Mouse (Mus musculus) embryonic stem cell, embryonic (primary cell): ENCODE results near the gene Cerk.

ENCODE experiments used
- CTCF ChIA-PET, 4 experiments: fragments of 300-600 bp in 2 of 4; fragments of 350-600 bp in 2 of 4; sonication (Branson Sonifier 250); formaldehyde crosslinking; loops; one replicate each; lab custom pipeline; 2022; ENCODE audit warnings: inconsistent platforms in 2 of 4; lab: Charles Lee
- POLR2A ChIA-PET, 4 experiments: fragments of 300-600 bp in 2 of 4; fragments of 350-600 bp in 2 of 4; sonication (Branson Sonifier 250); formaldehyde crosslinking; loops; one replicate each; lab custom pipeline; 2022; ENCODE audit warnings: antibody characterized with exemption in 4 of 4, inconsistent platforms in 1 of 4; lab: Charles Lee

Cerk gene

GRCm38 (mm10) chr15:86130657-86131056 is 55.3 kb downstream of the Cerk start:
- CTCF ChIA-PET = interaction anchor here in 2 of 4 experiments (0.8 to 4.0 kb wide), 5 partner anchors 9 to 263 kb away, joined by 3 to 29 read pairs (median 4); no protein-coding TSS in a partner anchor
- POLR2A ChIA-PET = interaction anchor here in 2 of 4 experiments (0.6 to 1.4 kb wide), 4 partner anchors 10 to 298 kb away, joined by 3 to 4 read pairs (median 3); partner anchors contain the start of gene Ttc38 (in 1 of the 2)

- CTCF ChIA-PET = interaction anchor here (0.5 to 4.0 kb wide), 6 partner anchors 9 to 232 kb away, joined by 3 to 29 read pairs (median 4); no protein-coding TSS in a partner anchor
Measured at GRCm38 (mm10) chr15:86129036-86129435, 56.9 kb downstream of the Cerk start.

GRCm38 (mm10) chr15:86124359-86124758 is 61.6 kb downstream of the Cerk start:
- CTCF ChIA-PET = interaction anchor here in 1 of 4 experiments (0.9 to 1.0 kb wide), 2 partner anchors 13 to 67 kb away, joined by 3 read pairs; partner anchors contain the start of gene Gramd4
- POLR2A ChIA-PET = interaction anchor here in 2 of 4 experiments (0.6 to 1.6 kb wide), 2 partner anchors 68 to 205 kb away, joined by 3 read pairs; no protein-coding TSS in a partner anchor

More at GRCm38 (mm10) chr15:86129036-86129435, 56.9 kb downstream of the Cerk start:
- POLR2A ChIA-PET = interaction anchor here in 1 of 4 experiments (1.4 kb wide), 1 partner anchor 297 kb away, joined by 3 read pairs; the partner anchor contains the start of gene Ttc38

- CTCF ChIA-PET = interaction anchor here in 3 of 4 experiments (0.7 to 1.7 kb wide), 7 partner anchors 12 to 407 kb away, joined by 3 to 4 read pairs (median 3); no protein-coding TSS in a partner anchor
- POLR2A ChIA-PET = interaction anchor here in 1 of 4 experiments (1.2 to 1.9 kb wide), 4 partner anchors 14 to 312 kb away, joined by 3 to 5 read pairs (median 3); partner anchors contain the start of gene Cdpf1
Measured at GRCm38 (mm10) chr15:86123409-86123808, 62.5 kb downstream of the Cerk start.

- ChIA-PET CTCF (interaction anchor here in 3 of 4 experiments (0.5 to 2.0 kb wide), 11 partner anchors 13 to 1165 kb away, joined by 3 to 8 read pairs (median 3); no protein-coding TSS in a partner anchor), POLR2A (interaction anchor here in 2 of 4 experiments (0.5 to 1.9 kb wide), 6 partner anchors 15 to 916 kb away, joined by 3 to 5 read pairs (median 3); partner anchors contain the start of genes Cdpf1 (in 1 of the 2) and Fbln1 (in 1 of the 2))
Measured at GRCm38 (mm10) chr15:86122261-86122949, 63.5 kb downstream of the Cerk start.

GRCm38 (mm10) chr15:86119186-86119585 is 66.8 kb downstream of the Cerk start:
- CTCF ChIA-PET = interaction anchor here (0.5 to 2.5 kb wide), 9 partner anchors 18 to 205 kb away, joined by 3 to 9 read pairs (median 3); no protein-coding TSS in a partner anchor

GRCm38 (mm10) chr15:86117115-86118100 is 68.5 kb downstream of the Cerk start:
- CTCF ChIA-PET = interaction anchor here (0.6 to 2.4 kb wide), 18 partner anchors 9 to 713 kb away, joined by 3 to 9 read pairs (median 3); partner anchors contain the start of gene Gramd4 (in 1 of the 4)
- POLR2A ChIA-PET = interaction anchor here in 2 of 4 experiments (0.6 to 0.7 kb wide), 2 partner anchors 31 to 352 kb away, joined by 3 read pairs; no protein-coding TSS in a partner anchor

More at GRCm38 (mm10) chr15:86119186-86119585, 66.8 kb downstream of the Cerk start:
- POLR2A ChIA-PET = interaction anchor here in 1 of 4 experiments (1.2 kb wide), 1 partner anchor 34 kb away, joined by 6 read pairs; no protein-coding TSS in a partner anchor

- CTCF ChIA-PET = interaction anchor here (0.5 to 1.6 kb wide), 12 partner anchors 10 to 538 kb away, joined by 3 to 7 read pairs (median 3); partner anchors contain the start of gene Gramd4 (in 1 of the 4)
- POLR2A ChIA-PET = interaction anchor here in 2 of 4 experiments (0.6 to 0.7 kb wide), 2 partner anchors 30 to 54 kb away, joined by 3 read pairs; no protein-coding TSS in a partner anchor
Measured at GRCm38 (mm10) chr15:86116421-86116820, 69.5 kb downstream of the Cerk start.

GRCm38 (mm10) chr15:86113342-86113710 is 72.6 kb downstream of the Cerk start:
- ChIA-PET CTCF (interaction anchor here (0.6 to 2.6 kb wide), 24 partner anchors 12 to 217 kb away, joined by 3 to 12 read pairs (median 3); no protein-coding TSS in a partner anchor), POLR2A (interaction anchor here in 3 of 4 experiments (0.5 to 1.8 kb wide), 20 partner anchors 14 to 356 kb away, joined by 3 to 11 read pairs (median 3); partner anchors contain the start of genes Cerk (in 1 of the 3) and Gramd4 (in 1 of the 3))

- ChIA-PET CTCF (interaction anchor here (0.6 to 2.6 kb wide), 26 partner anchors 11 to 216 kb away, joined by 3 to 12 read pairs (median 3); no protein-coding TSS in a partner anchor), POLR2A (interaction anchor here in 2 of 4 experiments (0.5 to 1.8 kb wide), 20 partner anchors 13 to 356 kb away, joined by 3 to 11 read pairs (median 3); partner anchors contain the start of genes Cerk (in 1 of the 2) and Gramd4 (in 1 of the 2))
Measured at GRCm38 (mm10) chr15:86112707-86113341, 73.1 kb downstream of the Cerk start.

GRCm38 (mm10) chr15:86110361-86111103 is 75.4 kb downstream of the Cerk start:
- CTCF ChIA-PET = interaction anchor here in 3 of 4 experiments (0.7 to 1.3 kb wide), 3 partner anchors 11 to 214 kb away, joined by 3 read pairs; no protein-coding TSS in a partner anchor
- POLR2A ChIA-PET = interaction anchor here in 3 of 4 experiments (0.6 kb wide), 3 partner anchors 9 to 362 kb away, joined by 3 to 5 read pairs (median 4); no protein-coding TSS in a partner anchor

- ChIA-PET POLR2A (interaction anchor here in 3 of 4 experiments (0.6 kb wide), 3 partner anchors 8 to 361 kb away, joined by 3 to 5 read pairs (median 4); no protein-coding TSS in a partner anchor), CTCF (interaction anchor here in 2 of 4 experiments (0.8 to 1.3 kb wide), 2 partner anchors 196 to 213 kb away, joined by 3 read pairs; no protein-coding TSS in a partner anchor)
Measured at GRCm38 (mm10) chr15:86109650-86110211, 76.2 kb downstream of the Cerk start.

- ChIA-PET POLR2A (no interaction called here), CTCF (interaction anchor here in 1 of 4 experiments (1.3 kb wide), 1 partner anchor 196 kb away, joined by 3 read pairs; no protein-coding TSS in a partner anchor)
Measured at GRCm38 (mm10) chr15:86109245-86109644, 76.7 kb downstream of the Cerk start.

- POLR2A ChIA-PET = interaction anchor here in 1 of 4 experiments (0.9 to 1.0 kb wide), 2 partner anchors 10 to 21 kb away, joined by 3 read pairs; no protein-coding TSS in a partner anchor
- CTCF ChIA-PET = no interaction called here
Measured at GRCm38 (mm10) chr15:86107831-86108471, 78.0 kb downstream of the Cerk start.
